Comparison of ENCODE assay signal across 8 mouse cellular contexts in genomic region chr8:91069407-91069806, GRCm38 (mm10). TPM values are rescaled to one million over a fixed set of nuclear protein-coding genes. Genes with fewer than 3 reads are reported as not detected.
A peak's percentile ranks its signal among the peaks of the same experiment; 100 is the strongest.
DNase-seq lines count a peak whose midpoint lies in the region; ATAC-seq lines count a peak whose summit lies in the region.

No protein-coding gene starts in this region.

- peak overlapping the region; percentile 65 for H3K4me2 ChIP-seq in lung, embryonic 16.5 days (ENCODE audit: low read depth, low read length)
- H3K4me2 ChIP-seq in forebrain, embryonic 15.5 days (replicated peaks): peak overlapping the region; percentile 65
- H3K4me2 ChIP-seq in kidney, embryonic 15.5 days: peak overlapping the region; percentile 69
- H3K4me2 ChIP-seq in midbrain, embryonic 12.5 days (replicated peaks): peak overlapping the region; percentile 56

- no peaks in the 10 kb centered on the region for H3K27me3 ChIP-seq in lung, embryonic 16.5 days (ENCODE audit: control insufficient read depth, insufficient read depth, low read depth, low read length)
- no peaks in the 10 kb centered on the region for H3K27me3 ChIP-seq in forebrain, embryonic 15.5 days
- no peaks in the 10 kb centered on the region for H3K27me3 ChIP-seq in kidney, embryonic 15.5 days
- H3K27me3 ChIP-seq in midbrain, embryonic 12.5 days: no peaks in the 10 kb centered on the region

- H3K9ac ChIP-seq in lung, embryonic 16.5 days (ENCODE audit: low read length): peak overlapping the region; percentile 92
- peak overlapping the region; percentile 75 for H3K9ac ChIP-seq in forebrain, embryonic 15.5 days (replicated peaks)
- peak overlapping the region; percentile 35 for H3K9ac ChIP-seq in kidney, embryonic 15.5 days
- peak overlapping the region; percentile 48 for H3K9ac ChIP-seq in midbrain, embryonic 12.5 days (replicated peaks)

- H3K36me3 ChIP-seq in lung, embryonic 16.5 days (ENCODE audit: control insufficient read depth, insufficient read depth, low read length): no peaks in the 10 kb centered on the region
- no peaks in the 10 kb centered on the region for H3K36me3 ChIP-seq in forebrain, embryonic 15.5 days
- no peaks in the 10 kb centered on the region for H3K36me3 ChIP-seq in kidney, embryonic 15.5 days
- no peaks in the 10 kb centered on the region for H3K36me3 ChIP-seq in midbrain, embryonic 12.5 days

- no peak for DNase-seq in lung, postnatal 25 days (ENCODE audit: low spot score)
- DNase-seq in frontal cortex, postnatal 10 days (ENCODE audit: low spot score in 2 of 2): no peak
- no peak for DNase-seq in left cerebral cortex, adult 8-10 months (ENCODE audit: low spot score in 2 of 2)

- H3K4me1 ChIP-seq in lung, embryonic 16.5 days (replicated peaks; ENCODE audit: control insufficient read depth, insufficient read depth, low read length): peaks cover 12% of the 10 kb centered on the region
- H3K4me1 ChIP-seq in brown adipose tissue, adult 24 weeks (ENCODE audit: control insufficient read depth, insufficient read depth, insufficient read length, low read length): peaks cover 5% of the 10 kb centered on the region
- peaks cover 23% of the 10 kb centered on the region for H3K4me1 ChIP-seq in forebrain, embryonic 15.5 days
- peaks cover 18% of the 10 kb centered on the region for H3K4me1 ChIP-seq in kidney, embryonic 15.5 days
- H3K4me1 ChIP-seq in midbrain, embryonic 12.5 days: peaks cover 22% of the 10 kb centered on the region

- peak; percentile 17; the same call in 1 of the 2 replicates for ATAC-seq in lung, embryonic 16.5 days (ENCODE audit: low read depth)
- ATAC-seq in forebrain, embryonic 15.5 days (replicated peaks): peak; percentile 6; the same call in 1 of the 2 replicates
- ATAC-seq in kidney, embryonic 15.5 days (replicated peaks; ENCODE audit: low FRiP score): peak; percentile 14; the same call in 1 of the 2 replicates
- 0 out of 2 replicates have a peak, but pooled peaks have one; percentile 13 for ATAC-seq in midbrain, embryonic 12.5 days (ENCODE audit: low FRiP score, low read depth)

- no peak overlapping the region for H3K27ac ChIP-seq in lung, embryonic 16.5 days (ENCODE audit: low read length)
- 0 out of 2 replicates have a peak overlapping the region, but pooled peaks have one; percentile 31 for H3K27ac ChIP-seq in brown adipose tissue, adult 24 weeks (replicated peaks; ENCODE audit: low read depth, low read length)
- H3K27ac ChIP-seq in forebrain, embryonic 15.5 days (replicated peaks): no peak overlapping the region
- no peak overlapping the region for H3K27ac ChIP-seq in kidney, embryonic 15.5 days
- H3K27ac ChIP-seq in midbrain, embryonic 12.5 days (replicated peaks): no peak overlapping the region

- H3K9me3 ChIP-seq in lung, embryonic 16.5 days (ENCODE audit: control insufficient read depth, low read length): no peaks in the 10 kb centered on the region
- H3K9me3 ChIP-seq in forebrain, embryonic 15.5 days: no peaks in the 10 kb centered on the region
- no peaks in the 10 kb centered on the region for H3K9me3 ChIP-seq in kidney, embryonic 15.5 days (replicated peaks)
- no peaks in the 10 kb centered on the region for H3K9me3 ChIP-seq in midbrain, embryonic 12.5 days

- peak overlapping the region; percentile 95 for H3K4me3 ChIP-seq in lung, embryonic 16.5 days (ENCODE audit: low read length)
- H3K4me3 ChIP-seq in brown adipose tissue, adult 24 weeks (ENCODE audit: insufficient read depth, low read depth, low read length): peak overlapping the region; percentile 71
- peak overlapping the region; percentile 82 for H3K4me3 ChIP-seq in forebrain, embryonic 15.5 days
- peak overlapping the region; percentile 95 for H3K4me3 ChIP-seq in kidney, embryonic 15.5 days (replicated peaks)
- H3K4me3 ChIP-seq in midbrain, embryonic 12.5 days: peak overlapping the region; percentile 58

- WGBS in lung, embryonic 16.5 days: 5% methylated on average over 10 of the region's 10 CpGs
- 9% methylated on average over 10 of the region's 10 CpGs for WGBS in forebrain, embryonic 15.5 days
- 19% methylated on average over 10 of the region's 10 CpGs for WGBS in kidney, embryonic 15.5 days
- WGBS in midbrain, embryonic 12.5 days: 7% methylated on average over 10 of the region's 10 CpGs

RNA-seq across cellular contexts. Expression of gene Rbl2, which starts 0.5 kb away (rescaled TPM):
- 20.8 TPM in 2 replicates for polyA plus RNA-seq in lung, embryonic 16.5 days (2015; fragmentation: Nextera tagmentation; extraction: Ambion mirVana)
- polyA plus RNA-seq in brown adipose tissue, adult 24 weeks (2012; ENCODE audit: insufficient read depth, insufficient read length, missing spikeins): 17.8 and 35.9 TPM in 2 replicates
- polyA plus RNA-seq in forebrain, embryonic 15.5 days (2015; fragmentation: Nextera tagmentation; extraction: Ambion mirVana): 20.5 and 22.0 TPM in 2 replicates
- polyA plus RNA-seq in kidney, embryonic 15.5 days (2015; fragmentation: Nextera tagmentation; extraction: Ambion mirVana): 17.9 and 18.5 TPM in 2 replicates
- 16.5 and 19.1 TPM in 2 replicates for polyA plus RNA-seq in midbrain, embryonic 12.5 days (2016; fragmentation: Nextera tagmentation; extraction: Ambion mirVana)
- 10 to 100 TPM; 36.3 to 42.8 (median 40.1) TPM for total RNA-seq in left cerebral cortex, adult 8-10 months (2022)

Comparison
In these comparisons a context has a peak if more than half of its experiments do, and no peak if none do; other contexts are left out.
1. H3K9ac ChIP-seq: peak in every context shown above with its lines; median percentile 92 in lung, embryonic 16.5 days; 75 in forebrain, embryonic 15.5 days; 48 in midbrain, embryonic 12.5 days; 35 in kidney, embryonic 15.5 days.